ENCODE assay signal across 8 mouse cellular contexts in the genomic region with DNA sequence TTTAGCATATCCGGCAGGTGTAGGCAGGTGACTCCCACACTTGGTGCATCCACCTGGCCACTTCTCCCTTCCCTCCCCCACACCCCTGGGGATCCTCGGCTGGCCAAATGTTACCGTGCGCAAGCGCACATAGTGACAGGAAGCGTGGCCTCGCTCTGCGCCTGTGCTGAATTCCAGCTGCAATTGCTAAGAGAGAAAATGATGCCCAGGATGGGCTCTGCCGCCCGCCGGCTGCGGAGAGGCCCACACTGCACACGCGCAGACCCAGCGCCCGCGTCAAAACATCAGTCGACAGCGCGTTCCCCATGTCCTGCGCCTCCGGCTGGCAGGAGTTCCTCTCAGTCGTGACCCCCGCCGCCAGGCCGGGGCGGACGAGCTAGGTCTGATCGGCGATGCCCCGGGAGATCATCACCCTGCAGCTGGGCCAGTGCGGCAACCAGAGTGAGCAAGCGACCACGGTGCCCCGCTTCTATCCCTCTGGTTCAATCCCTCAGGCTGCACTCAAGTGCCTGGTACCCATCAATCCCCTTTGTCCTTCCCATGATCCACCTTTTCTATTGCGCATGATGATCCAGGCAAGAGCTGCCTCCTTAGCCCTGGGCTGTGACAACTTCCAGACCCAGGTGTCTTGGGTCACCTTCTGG. TPM values are rescaled to one million over a fixed set of nuclear protein-coding genes. Genes with fewer than 3 reads are reported as not detected.
A peak's percentile ranks its signal among the peaks of the same experiment; 100 is the strongest.
DNase-seq lines count a peak whose midpoint lies in the region; ATAC-seq and TF ChIP-seq lines count a peak whose summit lies in the region.

A gene (plus strand): TSS at position 180 of the 644 bp plus-strand sequence.

- H3K4me3 ChIP-seq in E14TG2a.4 (replicated peaks; ENCODE audit: low read length) = peak within 1 kb of the TSS; percentile 74
- H3K4me3 ChIP-seq in embryonic fibroblast, embryonic 13.5 days (ENCODE audit: insufficient read depth, low read length) = peak within 1 kb of the TSS; percentile 24
- peak within 1 kb of the TSS; percentile 43 for H3K4me3 ChIP-seq in lung, embryonic 15.5 days

- intact Hi-C loops in heart, postnatal 36 days (cut with DNase I) = no loop called here

- peaks cover 33% of the 10 kb centered on the region for H3K27me3 ChIP-seq in E14TG2a.4 (ENCODE audit: insufficient read depth, low read length)
- H3K27me3 ChIP-seq in lung, embryonic 15.5 days = no peaks in the 10 kb centered on the region

- 2% methylated on average over 36 of the region's 36 CpGs for WGBS in lung, embryonic 15.5 days

- peak within 1 kb of the TSS; percentile 89 for H3K4me2 ChIP-seq in lung, embryonic 15.5 days

- TF ChIP-seq POLR2A in embryonic fibroblast, embryonic 13.5 days (IDR thresholded peaks at IDR 0.05; ENCODE audit: low read depth, low read length) = peak; percentile 70

- H3K36me3 ChIP-seq in E14TG2a.4 (ENCODE audit: insufficient read depth, low read length) = no peaks in the 10 kb centered on the region
- no peaks in the 10 kb centered on the region for H3K36me3 ChIP-seq in lung, embryonic 15.5 days

- peak within 1 kb of the TSS; percentile 61 for H3K9ac ChIP-seq in lung, embryonic 15.5 days

- H3K4me1 ChIP-seq in E14TG2a.4 (replicated peaks; ENCODE audit: low read depth, low read length) = peaks cover 20% of the 10 kb centered on the region
- H3K4me1 ChIP-seq in embryonic fibroblast, embryonic 13.5 days (ENCODE audit: control insufficient read depth, insufficient read depth, low read length) = no peaks in the 10 kb centered on the region
- peaks cover 11% of the 10 kb centered on the region for H3K4me1 ChIP-seq in lung, embryonic 15.5 days

- TF ChIP-seq CTCF in E14TG2a.4 (conservative IDR thresholded peaks at IDR 0.05; ENCODE audit: low read length) = no peak
- TF ChIP-seq CTCF in embryonic fibroblast, embryonic 13.5 days (IDR thresholded peaks at IDR 0.05; ENCODE audit: borderline replicate concordance, insufficient read depth, low read length) = no peak

- peak; percentile 74 to 79 for DNase-seq in adrenal gland, postnatal 36 days
- peak; percentile 55 to 59 for DNase-seq in heart, postnatal 36 days
- DNase-seq in layer of hippocampus, postnatal 10 days (ENCODE audit: low spot score in 2 of 2) = peak; percentile 61 to 77
- peak; percentile 84 to 90 for DNase-seq in right cerebral cortex, adult 2 months (ENCODE audit: low spot score in 2 of 2)

- ATAC-seq in lung, embryonic 15.5 days (ENCODE audit: borderline replicate concordance, extremely low read depth, low FRiP score, low TSS enrichment) = peak; percentile 76; the same call in 1 of the 2 replicates
- ATAC-seq in erythroblast, adult 5-6 weeks (replicated peaks; ENCODE audit: low FRiP score, poor library complexity, severe bottlenecking) = no peak

- H3K9me3 ChIP-seq in E14TG2a.4 (ENCODE audit: low read length) = no peaks in the 10 kb centered on the region
- H3K9me3 ChIP-seq in lung, embryonic 15.5 days = no peaks in the 10 kb centered on the region

- H3K27ac ChIP-seq in embryonic fibroblast, embryonic 13.5 days (ENCODE audit: insufficient read depth, low read length) = no peak within 1 kb of the TSS
- peak within 1 kb of the TSS; percentile 47; the same call in 1 of the 2 replicates for H3K27ac ChIP-seq in lung, embryonic 15.5 days

RNA-seq across cellular contexts. Expression of the gene that starts here (rescaled TPM):
- total RNA-seq in adrenal gland, postnatal 36 days (2021) = 1 to 10 TPM; 5.9 to 7.0 TPM
- 5.5 and 6.1 TPM in 2 replicates for polyA plus RNA-seq in embryonic fibroblast, embryonic 13.5 days (2011; ENCODE audit: insufficient read length, low read depth, missing spikeins)
- 1 to 10 TPM; 3.7 to 3.9 TPM for total RNA-seq in heart, postnatal 36 days (2021)
- 10 to 100 TPM; 31.7 to 41.4 TPM for total RNA-seq in layer of hippocampus, postnatal 10 days (2021)
- polyA plus RNA-seq in lung, embryonic 15.5 days (2015; fragmentation: Nextera tagmentation; extraction: Ambion mirVana) = 3.5 and 3.6 TPM in 2 replicates
- total RNA-seq in erythroblast, adult 5-6 weeks (2015; ENCODE audit: low replicate concordance) = not detected in 2 replicates
- total RNA-seq in erythroblast, adult 5-6 weeks (2017; ENCODE audit: low replicate concordance) = not detected in 2 replicates

Comparison
In these comparisons a context has a peak if more than half of its experiments do, and no peak if none do; other contexts are left out.
1. RNA of the gene that starts here (total RNA-seq): 31.7 to 41.4 TPM in layer of hippocampus, postnatal 10 days, 5.9 to 7.0 TPM in adrenal gland, postnatal 36 days and 3.7 to 3.9 TPM in heart, postnatal 36 days; not detected in erythroblast, adult 5-6 weeks; every median in the first group is over 4 times any median in the second.
2. RNA of the gene that starts here (total RNA-seq): 31.7 to 41.4 TPM in layer of hippocampus, postnatal 10 days; 5.9 to 7.0 TPM in adrenal gland, postnatal 36 days and 3.7 to 3.9 TPM in heart, postnatal 36 days; every median in the first group is over 4 times any median in the second.
3. H3K4me3 ChIP-seq: peak in every context shown above with its lines; median percentile 74 in E14TG2a.4; 43 in lung, embryonic 15.5 days; 24 in embryonic fibroblast, embryonic 13.5 days.
4. Peak in every context shown above with its lines, with median percentiles within 50 percentile points of each other: DNase-seq.